Mouse (Mus musculus) cerebral cortex, adult 2 months (tissue): ENCODE results near the gene Cdk17.

Source experiments
- WGBS: fragments of 180-500 bp; shearing (Covaris S2); methylation state at CpG from one replicate; pipeline ENCODE4 v1.1.7; 2018; 5-methylcytosine and 5-hydroxymethylcytosine counted together

Cdk17 gene

GRCm38 (mm10) chr10:93227921-93228320 lies 67.2 kb downstream of the Cdk17 start:
- 46% methylated on average over 8 of the region's 8 CpGs for WGBS

DNA sequence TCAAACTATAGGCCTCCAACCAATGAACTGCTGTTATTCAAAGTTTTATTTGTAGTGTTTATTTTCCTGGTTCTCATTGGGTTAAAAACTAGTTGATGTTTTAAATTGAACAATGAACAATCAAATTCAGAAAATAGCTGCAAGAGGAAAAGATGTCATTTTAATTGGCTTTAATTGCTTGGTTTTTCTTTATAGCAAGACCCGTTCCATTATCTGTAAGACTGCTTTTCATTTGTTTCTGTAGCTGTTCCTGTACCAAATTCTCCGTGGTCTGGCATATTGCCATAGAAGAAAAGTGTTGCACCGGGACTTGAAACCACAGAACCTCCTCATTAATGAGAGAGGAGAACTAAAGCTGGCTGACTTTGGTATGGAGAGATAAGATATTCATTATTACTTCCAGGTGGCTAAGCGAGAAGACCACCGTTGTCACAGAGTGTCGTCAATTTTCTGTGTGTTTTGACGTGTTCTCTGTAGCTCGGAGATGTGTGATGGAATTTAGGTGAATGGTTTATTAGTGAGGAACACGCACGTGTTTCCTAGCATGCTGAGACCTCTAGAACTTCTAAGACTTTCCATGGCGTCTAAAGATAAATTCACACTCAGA lies 67.8 kb downstream of the Cdk17 start:
- 54% methylated on average over 11 of the region's 11 CpGs for WGBS

- WGBS = 42% methylated on average over 4 of the region's 4 CpGs
Observed at GRCm38 (mm10) chr10:93231490-93231889, 70.8 kb downstream of the Cdk17 start.

GRCm38 (mm10) chr10:93231893-93232292 lies 71.2 kb downstream of the Cdk17 start:
- WGBS = 42% methylated on average over 5 of the region's 5 CpGs

GRCm38 (mm10) chr10:93233665-93234194 lies 73.1 kb downstream of the Cdk17 start:
- WGBS = 63% methylated on average over 6 of the region's 6 CpGs

- 81% methylated on average over 9 of the region's 9 CpGs for WGBS
Observed at GRCm38 (mm10) chr10:93234692-93235091, 74.0 kb downstream of the Cdk17 start.

GRCm38 (mm10) chr10:93239201-93239806 lies 78.6 kb downstream of the Cdk17 start:
- 80% methylated on average over 9 of the region's 9 CpGs for WGBS

DNA sequence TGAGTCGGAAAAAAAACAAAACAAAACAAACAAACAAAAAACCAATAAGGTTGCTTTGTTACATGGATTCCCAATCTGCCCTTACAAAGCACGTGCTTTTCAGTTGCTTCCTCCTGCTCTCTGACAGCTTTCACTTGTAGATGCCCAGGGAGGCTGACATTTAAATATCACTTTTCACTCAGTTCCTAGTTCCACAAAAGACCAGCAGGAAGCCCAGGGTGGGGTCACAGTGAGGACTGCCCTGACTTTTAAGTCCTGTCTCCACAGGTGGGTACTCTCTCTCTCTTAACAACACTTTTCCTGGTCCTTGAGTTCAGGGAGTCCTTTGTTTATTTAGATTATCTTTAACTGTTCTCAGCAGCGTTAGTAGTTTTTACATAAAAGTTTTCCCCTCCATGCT lies 81.5 kb downstream of the Cdk17 start:
- WGBS = 38% methylated on average over 3 of the region's 3 CpGs

DNA sequence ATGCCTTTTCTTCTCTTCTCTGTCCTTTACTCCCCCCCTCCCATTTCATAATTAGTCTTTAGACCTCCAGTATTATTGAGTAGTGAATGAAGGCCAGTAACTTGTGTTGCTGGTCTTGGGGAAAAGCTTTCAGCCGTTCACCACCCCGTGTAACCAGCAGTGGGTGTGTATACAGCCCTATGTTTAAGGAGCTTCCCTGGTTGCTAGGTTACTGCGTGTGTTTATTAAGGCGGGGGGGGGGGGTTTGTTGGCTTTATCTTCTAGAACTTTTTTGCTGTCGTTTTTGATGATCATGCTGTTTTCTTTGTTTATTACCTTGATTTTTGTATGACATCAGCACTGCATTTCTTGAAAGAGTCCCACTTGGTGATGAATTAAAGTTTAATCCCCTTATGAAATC lies 82.2 kb downstream of the Cdk17 start:
- 29% methylated on average over 5 of the region's 5 CpGs for WGBS

DNA sequence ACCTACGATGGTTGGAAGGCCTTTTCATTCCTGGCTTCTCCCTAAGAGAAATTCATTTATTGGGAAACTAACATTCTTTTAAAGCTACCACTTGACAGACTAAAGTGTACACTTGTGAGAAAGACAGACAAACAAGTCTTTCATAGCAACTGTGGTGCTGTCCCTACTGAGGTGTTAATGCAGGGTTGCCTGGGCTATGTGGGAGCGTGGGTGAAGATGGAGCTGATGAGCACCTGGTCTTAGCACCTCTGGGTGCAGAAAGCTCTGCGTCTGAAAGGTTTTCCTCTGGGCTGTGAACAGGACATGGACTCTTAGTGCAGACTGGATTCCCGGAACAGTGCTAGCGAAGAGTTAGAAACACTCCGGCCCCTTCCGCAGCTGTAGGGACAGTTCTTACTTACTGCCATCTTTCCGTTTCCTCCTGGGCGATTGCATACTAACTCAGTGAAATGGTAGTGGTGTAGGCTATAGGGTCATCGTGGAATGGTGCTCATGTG lies 83.6 kb downstream of the Cdk17 start:
- WGBS = 83% methylated on average over 10 of the region's 10 CpGs

- WGBS = 87% methylated on average over 7 of the region's 7 CpGs
Observed at GRCm38 (mm10) chr10:93246185-93246920, 85.7 kb downstream of the Cdk17 start.

- 47% methylated on average over 12 of the region's 12 CpGs for WGBS
Observed at GRCm38 (mm10) chr10:93247422-93247821, 86.7 kb downstream of the Cdk17 start.

DNA sequence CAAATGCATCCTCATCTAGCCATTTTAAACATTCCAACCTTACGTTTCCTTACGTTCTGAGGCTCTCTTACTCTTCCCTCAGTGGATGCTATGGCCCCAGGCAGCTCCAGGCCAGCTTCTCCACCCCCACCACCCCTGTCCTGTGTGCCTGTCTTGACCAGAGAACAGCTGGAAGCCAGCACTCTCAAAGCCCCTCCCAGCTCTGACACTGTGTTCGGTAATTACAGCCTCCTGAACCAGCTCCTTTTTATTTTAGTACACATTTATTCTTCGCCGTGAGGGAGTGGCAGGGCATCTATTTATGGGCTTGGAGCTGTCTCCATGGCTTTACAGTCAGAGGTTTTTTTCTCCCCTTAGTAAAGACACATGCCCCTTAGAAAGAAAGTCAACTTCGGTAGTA lies 87.2 kb downstream of the Cdk17 start:
- 38% methylated on average over 6 of the region's 6 CpGs for WGBS

DNA sequence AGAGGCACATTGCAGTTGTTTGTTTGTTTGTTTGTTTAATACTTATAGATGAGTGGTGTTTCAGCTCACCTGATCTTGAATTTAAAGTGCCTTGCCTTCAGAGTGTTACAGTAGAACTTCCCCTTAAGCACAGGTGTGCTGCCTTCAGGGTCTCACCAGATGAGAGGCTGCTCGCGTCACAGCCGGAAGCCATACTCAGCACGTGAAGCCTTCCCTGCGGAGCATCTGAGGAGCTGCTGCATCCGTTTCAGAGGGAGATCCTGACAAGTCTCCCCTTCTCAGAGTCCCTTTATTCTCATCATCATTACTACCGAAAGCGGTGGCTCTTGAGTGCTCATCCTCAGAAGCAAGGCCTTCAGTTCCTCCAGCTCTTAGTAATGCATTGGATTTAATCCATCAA lies 87.7 kb downstream of the Cdk17 start:
- 42% methylated on average over 8 of the region's 8 CpGs for WGBS

DNA sequence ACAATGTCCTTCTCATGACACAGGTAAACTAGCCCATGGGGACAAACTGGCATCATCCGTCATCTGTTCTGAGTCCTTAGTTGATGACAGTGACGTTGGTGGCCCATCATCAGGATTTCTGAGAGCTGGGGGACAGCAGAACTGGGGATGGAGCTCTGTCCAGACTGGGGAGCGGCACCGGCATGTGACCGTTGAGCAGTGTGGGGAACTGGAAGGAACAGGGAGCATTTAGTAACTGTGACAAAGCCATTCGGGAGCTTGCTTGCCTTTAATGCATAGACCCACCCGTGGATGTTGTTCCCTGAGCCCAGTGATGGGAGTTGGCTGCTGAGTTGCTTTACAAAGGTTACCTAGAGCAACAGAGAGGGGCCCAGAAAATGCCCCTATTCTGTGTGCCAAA lies 89.2 kb downstream of the Cdk17 start:
- 48% methylated on average over 7 of the region's 7 CpGs for WGBS

GRCm38 (mm10) chr10:93250436-93251317 lies 90.0 kb downstream of the Cdk17 start:
- 52% methylated on average over 24 of the region's 24 CpGs for WGBS

GRCm38 (mm10) chr10:93251426-93251825 lies 90.8 kb downstream of the Cdk17 start:
- WGBS = 53% methylated on average over 8 of the region's 8 CpGs

DNA sequence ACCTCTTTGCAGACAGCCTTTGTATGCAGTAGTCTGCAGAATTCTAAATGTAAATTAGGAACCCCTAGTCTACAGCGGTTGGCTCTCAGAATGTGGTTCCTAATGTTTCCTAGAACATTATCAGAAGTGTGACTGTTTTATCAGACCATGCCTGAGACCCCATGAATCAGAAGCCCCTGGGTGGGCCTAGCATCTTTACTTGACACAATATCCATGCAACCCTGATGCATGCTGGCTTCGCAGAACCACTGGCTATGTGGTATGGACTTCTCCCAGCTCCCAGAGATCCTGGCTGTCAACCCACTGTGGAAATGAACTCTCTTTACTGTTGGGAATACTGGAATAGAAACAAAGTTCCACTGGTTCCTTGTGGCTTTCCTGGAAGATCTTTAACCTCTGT lies 92.0 kb downstream of the Cdk17 start:
- 80% methylated on average over 2 of the region's 2 CpGs for WGBS

DNA sequence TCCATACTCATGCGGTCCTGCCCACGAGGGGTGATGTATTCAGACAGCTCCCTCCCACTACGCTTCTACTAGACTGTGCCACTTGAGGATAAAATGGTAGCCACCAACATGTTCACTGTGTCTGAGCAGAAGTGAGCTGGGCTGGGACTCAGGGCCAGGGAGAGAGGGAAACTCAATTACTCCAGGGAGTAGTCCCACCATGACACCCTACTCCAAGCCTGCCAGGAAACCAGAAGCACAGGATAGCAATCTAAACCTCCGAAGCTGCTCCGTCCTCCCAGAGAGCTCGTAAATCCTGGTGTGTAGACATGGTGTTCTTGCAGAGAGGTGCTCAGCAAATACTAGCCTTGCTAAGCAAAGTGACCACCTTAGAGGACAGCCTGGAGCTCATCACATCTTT lies 92.5 kb downstream of the Cdk17 start:
- WGBS = 79% methylated on average over 6 of the region's 6 CpGs

DNA sequence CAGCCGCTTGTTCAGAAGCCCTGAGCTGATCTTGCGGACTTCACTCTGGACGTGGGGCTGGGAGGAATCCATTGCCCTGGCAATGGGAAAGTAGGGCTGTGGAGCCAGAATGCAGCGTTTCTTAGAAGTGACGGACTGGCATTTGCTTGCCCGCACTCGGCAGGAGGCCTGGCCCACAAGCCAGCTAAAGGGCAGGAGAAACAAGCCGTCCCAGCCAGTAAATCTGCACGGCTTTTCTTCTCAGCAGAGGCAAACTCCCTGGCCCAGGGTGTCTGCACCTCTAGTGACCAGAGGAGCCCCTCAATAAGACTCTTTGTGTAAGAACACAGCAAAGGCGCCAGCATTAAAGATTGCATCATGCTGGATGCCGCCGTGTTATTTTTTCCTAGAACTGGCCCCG lies 94.6 kb downstream of the Cdk17 start:
- 29% methylated on average over 13 of the region's 13 CpGs for WGBS

DNA sequence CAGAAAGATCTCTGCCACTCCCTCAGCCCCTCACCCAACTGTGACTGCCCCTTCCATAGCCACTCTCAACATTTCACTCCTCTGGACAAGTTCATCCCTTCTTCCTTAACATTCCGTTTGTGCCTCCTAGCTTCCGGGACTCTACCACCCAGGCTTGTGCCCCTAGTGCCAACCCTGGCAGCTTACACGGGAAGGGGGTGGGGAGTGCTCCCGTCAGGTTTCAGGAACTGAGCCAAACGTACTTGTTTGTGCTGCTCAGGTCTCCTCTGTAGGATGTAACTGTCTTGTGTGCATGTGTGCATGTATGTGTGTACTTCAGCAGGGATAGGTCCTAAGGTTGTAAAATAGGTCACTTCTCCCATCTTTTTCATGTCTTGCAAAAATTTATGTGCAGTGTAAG lies 99.2 kb downstream of the Cdk17 start:
- 30% methylated on average over 5 of the region's 5 CpGs for WGBS
